Mouse (Mus musculus): Measurements from ENCODE around the gene Slc25a48. TPM values are rescaled to one million over a fixed set of nuclear protein-coding genes. Genes with fewer than 3 reads are reported as not detected.

Gene Slc25a48
- total RNA-seq, 2 experiments from 2014 or later = not detected

- no peak for ATAC-seq (replicated peaks; ENCODE audit: low FRiP score, poor library complexity, severe bottlenecking)
Observed at GRCm38 (mm10) chr13:56444112-56444511, 6.0 kb downstream of the Slc25a48 start.

- ATAC-seq (replicated peaks; ENCODE audit: low FRiP score, poor library complexity, severe bottlenecking) = no peak
Observed at GRCm38 (mm10) chr13:56444996-56445395, 6.8 kb downstream of the Slc25a48 start.

GRCm38 (mm10) chr13:56449239-56450030 is 11.3 kb downstream of the Slc25a48 start:
- no peak for ATAC-seq (replicated peaks; ENCODE audit: low FRiP score, poor library complexity, severe bottlenecking)

GRCm38 (mm10) chr13:56450035-56450434 is 11.9 kb downstream of the Slc25a48 start:
- no peak for ATAC-seq (replicated peaks; ENCODE audit: low FRiP score, poor library complexity, severe bottlenecking)

GRCm38 (mm10) chr13:56458001-56458400 is 19.8 kb downstream of the Slc25a48 start:
- no peak for ATAC-seq (replicated peaks; ENCODE audit: low FRiP score, poor library complexity, severe bottlenecking)

GRCm38 (mm10) chr13:56461460-56461859 is 23.3 kb downstream of the Slc25a48 start:
- ATAC-seq (replicated peaks; ENCODE audit: low FRiP score, poor library complexity, severe bottlenecking) = no peak

- ATAC-seq (replicated peaks; ENCODE audit: low FRiP score, poor library complexity, severe bottlenecking) = no peak
Observed at GRCm38 (mm10) chr13:56462791-56463190, 24.6 kb downstream of the Slc25a48 start.

- no peak for ATAC-seq (replicated peaks; ENCODE audit: low FRiP score, poor library complexity, severe bottlenecking)
Observed at GRCm38 (mm10) chr13:56463261-56463660, 25.1 kb downstream of the Slc25a48 start.

- no peak for ATAC-seq (replicated peaks; ENCODE audit: low FRiP score, poor library complexity, severe bottlenecking)
Observed at GRCm38 (mm10) chr13:56463750-56464149, 25.6 kb downstream of the Slc25a48 start.

GRCm38 (mm10) chr13:56467786-56468185 is 29.6 kb downstream of the Slc25a48 start:
- no peak for ATAC-seq (replicated peaks; ENCODE audit: low FRiP score, poor library complexity, severe bottlenecking)

- ATAC-seq (replicated peaks; ENCODE audit: low FRiP score, poor library complexity, severe bottlenecking) = no peak
Observed at GRCm38 (mm10) chr13:56468536-56468935, 30.4 kb downstream of the Slc25a48 start.

GRCm38 (mm10) chr13:56471211-56471610 is 33.1 kb downstream of the Slc25a48 start:
- no peak for ATAC-seq (replicated peaks; ENCODE audit: low FRiP score, poor library complexity, severe bottlenecking)

- ATAC-seq (replicated peaks; ENCODE audit: low FRiP score, poor library complexity, severe bottlenecking) = no peak
Observed at GRCm38 (mm10) chr13:56471951-56472350, 33.8 kb downstream of the Slc25a48 start.

- ATAC-seq (replicated peaks; ENCODE audit: low FRiP score, poor library complexity, severe bottlenecking) = no peak
Observed at GRCm38 (mm10) chr13:56472661-56473060, 34.5 kb downstream of the Slc25a48 start.

GRCm38 (mm10) chr13:56475363-56475762 is 37.2 kb downstream of the Slc25a48 start:
- ATAC-seq (replicated peaks; ENCODE audit: low FRiP score, poor library complexity, severe bottlenecking) = no peak

GRCm38 (mm10) chr13:56476790-56477189 is 38.6 kb downstream of the Slc25a48 start:
- ATAC-seq (replicated peaks; ENCODE audit: low FRiP score, poor library complexity, severe bottlenecking) = no peak

GRCm38 (mm10) chr13:56477271-56477670 is 39.1 kb downstream of the Slc25a48 start:
- ATAC-seq (replicated peaks; ENCODE audit: low FRiP score, poor library complexity, severe bottlenecking) = no peak

- ATAC-seq (replicated peaks; ENCODE audit: low FRiP score, poor library complexity, severe bottlenecking) = no peak
Observed at GRCm38 (mm10) chr13:56478027-56478426, 39.9 kb downstream of the Slc25a48 start.

GRCm38 (mm10) chr13:56482146-56482545 is 44.0 kb downstream of the Slc25a48 start, which contains the start of gene Il9:
Il9 (minus strand) TSS chr13:56482246.
- no peak for ATAC-seq (replicated peaks; ENCODE audit: low FRiP score, poor library complexity, severe bottlenecking)

GRCm38 (mm10) chr13:56488012-56488411 is 49.9 kb downstream of the Slc25a48 start:
- no peak for ATAC-seq (replicated peaks; ENCODE audit: low FRiP score, poor library complexity, severe bottlenecking)

GRCm38 (mm10) chr13:56494440-56494839 is 56.3 kb downstream of the Slc25a48 start:
- no peak for ATAC-seq (replicated peaks; ENCODE audit: low FRiP score, poor library complexity, severe bottlenecking)

- ATAC-seq (replicated peaks; ENCODE audit: low FRiP score, poor library complexity, severe bottlenecking) = no peak
Observed at GRCm38 (mm10) chr13:56500132-56500531, 62.0 kb downstream of the Slc25a48 start.
